Mouse (Mus musculus) right cerebral cortex, adult 2 months (tissue): ENCODE measurements around the gene Dnase2b.
A peak's percentile ranks its signal among the peaks of the same experiment; 100 is the strongest.

Experiments used
- DNase-seq, 2 experiments: peaks; one replicate each; pipeline ENCODE4 v3.0.0; 2021 to 2022; ENCODE audit warnings: low spot score in 2 of 2

Gene Dnase2b

DNA sequence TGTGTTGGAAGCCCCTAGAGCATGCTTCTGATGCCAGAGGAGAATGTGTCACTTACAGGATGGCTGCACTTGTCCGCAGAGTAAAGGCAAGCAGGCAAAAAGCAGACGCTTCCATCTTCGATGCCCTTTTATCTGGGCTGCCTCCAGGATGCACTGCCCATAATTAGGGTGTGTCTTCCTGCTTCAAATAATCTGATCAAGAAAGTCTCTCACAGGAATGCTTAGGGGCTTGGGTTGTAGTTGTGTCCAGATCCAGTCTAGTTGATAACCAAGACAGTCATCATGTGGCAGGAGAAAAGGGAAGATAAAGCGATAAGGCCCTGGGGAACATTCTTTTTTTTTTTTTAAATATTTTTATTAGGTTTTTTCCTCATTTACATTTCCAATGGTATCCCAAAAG is at the start of gene Dnase2b:
Dnase2b (minus strand) TSS at position 101 of the 400 bp plus-strand sequence.
- DNase-seq = no peak

GRCm38 (mm10) chr3:146661907-146662306 is 46.5 kb upstream of the Dnase2b start:
- DNase-seq = no peak

DNA sequence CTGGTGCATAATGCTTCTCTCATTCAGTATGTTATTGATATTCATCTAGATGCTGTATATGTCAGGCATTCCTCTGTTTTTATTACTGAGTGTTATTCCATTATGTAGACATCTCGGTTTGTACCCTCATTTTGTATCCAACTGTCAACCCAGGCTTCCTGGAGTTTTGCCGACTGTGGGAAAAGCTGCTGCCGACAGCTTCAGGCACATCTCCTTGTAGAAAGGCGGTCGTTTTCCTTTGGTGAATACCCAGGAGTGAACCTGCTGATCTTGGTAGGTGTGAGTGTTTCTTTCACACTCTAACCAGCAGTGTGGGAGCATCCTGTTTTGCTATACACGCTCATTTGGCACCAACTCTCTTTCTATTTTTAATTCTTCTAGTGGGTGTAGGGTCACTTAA is 45.6 kb upstream of the Dnase2b start:
- DNase-seq = peak; percentile 21 to 27

DNA sequence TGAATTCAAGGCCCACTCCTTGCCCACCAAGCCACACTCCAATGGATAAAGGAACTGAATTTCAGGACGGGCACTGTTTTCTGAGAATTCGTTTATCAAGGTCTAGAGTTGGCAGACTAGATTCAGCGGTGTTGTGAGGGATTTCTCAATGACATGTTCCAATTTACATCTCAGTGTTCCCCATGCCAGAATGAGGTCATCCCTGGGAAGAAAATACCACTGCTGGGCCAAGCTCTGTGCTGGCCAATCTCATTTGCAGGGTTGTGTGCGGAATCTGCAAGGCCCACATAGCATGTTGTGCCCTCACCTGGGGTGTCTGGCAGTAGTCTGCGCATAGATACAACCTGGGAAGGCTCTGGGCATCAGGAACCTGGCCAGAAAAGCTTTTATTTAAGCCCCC is 43.9 kb upstream of the Dnase2b start:
- DNase-seq = no peak

DNA sequence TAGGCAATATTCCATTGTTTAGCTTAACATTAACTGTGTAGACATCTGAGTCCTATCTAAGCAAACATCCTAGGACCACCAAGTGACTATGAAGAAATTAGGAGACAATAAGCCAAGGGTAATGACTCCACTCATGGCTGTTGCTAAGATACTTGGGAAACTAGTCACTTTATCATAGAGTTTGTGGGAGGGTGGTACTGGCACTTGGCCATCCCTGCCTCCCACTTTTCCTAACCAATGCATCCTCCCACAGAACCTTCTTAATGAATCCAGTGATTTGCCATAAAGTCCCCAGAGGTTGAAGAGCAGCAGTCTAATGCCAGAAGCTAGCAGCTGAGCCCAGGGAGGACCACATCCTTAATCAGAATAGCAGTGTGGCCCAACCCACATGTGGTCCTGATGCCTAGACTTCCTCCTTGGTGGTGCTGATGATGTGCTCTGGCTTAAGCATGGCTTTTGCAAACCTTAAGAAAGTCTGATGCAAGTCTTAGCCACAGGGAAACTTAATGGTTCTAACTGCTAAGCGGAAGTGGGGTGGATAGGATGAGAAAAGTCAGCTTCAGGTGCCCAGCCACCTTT is 42.8 kb upstream of the Dnase2b start:
- DNase-seq = no peak

DNA sequence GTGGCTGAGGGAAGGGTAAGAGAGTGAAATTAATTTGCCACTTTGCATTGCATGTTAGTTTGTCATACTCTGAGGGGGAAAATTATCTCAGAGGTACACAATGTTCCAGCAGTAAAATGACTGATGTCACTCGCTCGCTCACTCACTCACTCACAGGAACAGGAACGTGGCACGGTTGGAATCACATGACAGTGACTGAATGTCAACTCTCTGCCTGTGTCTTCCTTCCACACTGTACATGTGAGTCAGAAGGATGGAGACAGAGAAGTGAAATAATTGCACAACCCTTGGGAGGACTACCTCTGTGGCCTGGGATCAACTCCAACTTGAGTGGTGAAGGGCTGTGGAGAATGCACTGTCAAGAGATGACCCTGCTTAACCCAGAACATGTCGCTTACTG is 42.0 kb upstream of the Dnase2b start:
- DNase-seq = no peak

DNA sequence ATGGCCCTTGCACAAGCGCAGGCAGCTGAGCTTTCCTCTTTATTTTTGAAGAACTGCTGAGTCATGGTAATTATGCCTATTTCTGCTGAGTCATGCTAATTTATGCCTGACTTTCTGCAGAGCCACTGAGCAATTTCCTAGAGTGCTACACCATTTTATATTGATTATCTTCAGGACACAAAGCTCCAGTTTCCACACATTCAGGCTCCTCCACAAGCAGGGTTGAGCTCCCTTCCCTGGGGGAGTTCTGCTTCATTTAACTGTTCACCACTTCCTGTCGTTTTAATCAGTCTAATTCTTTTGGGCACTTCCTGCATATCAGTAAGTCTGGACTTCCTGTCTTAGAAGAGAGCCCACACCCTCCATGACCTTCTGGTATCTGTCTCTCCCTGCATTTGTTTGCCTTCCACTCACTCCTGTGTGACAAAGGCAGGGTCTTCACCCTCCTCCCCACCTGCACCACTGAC is 39.7 kb upstream of the Dnase2b start:
- no peak for DNase-seq

- no peak for DNase-seq
Observed at GRCm38 (mm10) chr3:146653692-146654091, 38.3 kb upstream of the Dnase2b start.

GRCm38 (mm10) chr3:146652431-146652830 is 37.0 kb upstream of the Dnase2b start:
- no peak for DNase-seq

- no peak for DNase-seq
Observed at GRCm38 (mm10) chr3:146651217-146651616, 35.8 kb upstream of the Dnase2b start, which contains the start of gene 4930503B20Rik. Gene 4930503B20Rik (minus strand): TSS chr3:146651317.

- DNase-seq = no peak
Observed at GRCm38 (mm10) chr3:146650716-146651115, 35.3 kb upstream of the Dnase2b start.

DNA sequence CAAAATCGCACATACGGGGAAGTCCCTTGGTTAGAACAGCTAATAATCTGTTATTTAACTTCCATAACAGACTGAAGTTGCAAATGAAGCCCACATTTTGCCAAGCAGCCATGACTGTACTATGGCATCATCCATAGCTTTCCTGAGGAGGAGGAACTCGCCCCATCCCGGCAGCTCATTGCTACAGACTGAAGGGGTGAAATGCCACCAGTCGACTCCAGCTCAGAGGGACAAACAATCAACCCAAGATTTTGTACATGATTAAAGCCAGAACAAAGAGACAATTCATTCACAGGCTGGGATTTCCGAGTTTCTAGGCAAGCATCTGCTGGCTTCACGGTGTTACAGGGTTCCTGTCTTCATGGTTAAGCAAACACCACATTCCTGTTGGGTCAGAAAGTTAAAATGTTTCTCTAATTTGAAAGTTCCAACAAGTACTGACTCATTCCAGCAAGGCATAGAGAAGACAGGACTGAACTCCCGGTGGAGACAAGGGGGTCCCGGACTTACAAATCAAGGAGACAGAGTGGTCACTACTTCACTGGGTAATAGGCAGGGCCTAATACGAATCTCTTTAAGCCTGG is 34.0 kb upstream of the Dnase2b start:
- DNase-seq = no peak

DNA sequence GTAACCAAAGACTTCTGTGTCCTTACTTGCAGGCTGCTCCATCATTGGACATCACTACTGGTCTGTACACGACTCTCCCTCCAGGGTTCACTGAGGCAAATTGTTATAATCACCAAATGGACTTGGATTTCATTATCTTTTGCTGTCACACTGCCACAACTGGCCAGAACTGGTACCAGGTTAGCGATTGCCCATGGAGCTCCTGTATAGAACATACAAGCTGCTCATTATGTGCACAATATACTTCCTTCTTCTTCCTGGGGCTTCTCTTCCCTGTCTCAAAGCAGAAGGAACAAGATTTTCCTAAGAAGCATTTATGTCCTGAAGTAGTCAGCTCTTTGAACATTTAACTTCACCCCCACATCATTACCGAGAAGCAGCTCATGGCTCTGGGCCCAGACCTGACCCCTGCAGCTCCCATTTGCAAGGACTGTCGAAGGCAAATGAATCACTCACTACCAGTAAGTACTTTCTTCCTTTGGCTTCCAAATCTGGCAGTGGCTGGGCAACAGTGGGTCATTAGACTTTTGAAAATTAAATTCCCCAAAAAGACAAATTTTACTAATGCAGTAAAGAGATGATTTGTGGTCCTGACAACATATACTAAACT is 26.5 kb upstream of the Dnase2b start:
- no peak for DNase-seq

DNA sequence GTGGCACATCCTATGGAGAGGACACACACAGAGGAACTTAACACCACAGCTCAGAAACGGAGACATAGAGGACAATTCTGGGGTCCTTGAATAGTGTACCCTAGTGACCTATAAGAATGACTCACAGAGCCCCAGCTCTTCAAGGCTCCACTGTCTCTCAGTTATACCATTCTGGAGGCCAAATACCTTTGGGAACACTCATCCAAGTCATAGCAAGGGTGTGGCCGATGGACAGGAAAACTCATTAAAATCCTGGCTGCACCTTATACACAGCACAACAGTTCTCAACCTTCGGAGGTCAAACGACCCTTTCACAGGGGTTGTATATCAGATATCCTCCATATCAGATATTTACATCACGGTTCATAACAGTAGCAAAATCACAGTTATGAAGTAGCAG is 17.1 kb upstream of the Dnase2b start:
- DNase-seq = no peak

DNA sequence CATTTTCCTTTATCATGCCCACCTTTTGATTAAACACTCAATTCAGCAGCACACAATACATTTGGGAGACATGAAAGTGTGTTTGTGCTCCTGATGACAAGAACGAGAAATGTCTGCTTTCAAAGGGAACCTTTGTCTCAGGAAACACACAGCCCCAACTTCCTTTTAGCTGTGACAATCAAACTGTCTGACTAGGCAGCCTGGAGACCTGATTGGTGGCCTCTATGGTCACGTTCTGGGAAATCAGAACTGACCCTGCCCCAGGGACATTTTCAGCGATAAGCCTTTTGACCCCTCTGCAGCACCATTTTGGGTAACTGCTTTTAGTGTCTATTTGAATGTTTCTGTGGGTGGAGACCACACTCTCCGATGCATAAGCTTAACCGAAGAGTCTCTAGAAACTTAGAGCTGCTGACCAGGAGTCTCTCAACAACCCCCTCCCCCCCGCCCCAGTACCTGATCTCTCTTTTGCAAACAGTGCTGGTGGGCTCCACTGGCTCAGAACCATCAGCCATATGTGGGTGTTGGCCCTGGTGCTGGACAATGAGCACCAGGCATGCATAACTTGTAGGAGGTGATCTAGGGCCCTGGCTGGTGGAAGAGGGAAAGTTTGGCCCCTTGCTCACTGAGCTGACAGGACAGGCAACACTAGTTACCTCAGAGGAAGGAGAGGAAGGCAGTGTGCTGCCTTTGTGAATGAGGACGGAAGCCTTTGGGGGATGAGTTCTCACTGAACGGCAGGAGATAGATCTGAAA is 13.0 kb upstream of the Dnase2b start:
- no peak for DNase-seq

- DNase-seq = peak in 1 of 2 experiments; percentile 36
Observed at GRCm38 (mm10) chr3:146625766-146626165, 10.4 kb upstream of the Dnase2b start.

DNA sequence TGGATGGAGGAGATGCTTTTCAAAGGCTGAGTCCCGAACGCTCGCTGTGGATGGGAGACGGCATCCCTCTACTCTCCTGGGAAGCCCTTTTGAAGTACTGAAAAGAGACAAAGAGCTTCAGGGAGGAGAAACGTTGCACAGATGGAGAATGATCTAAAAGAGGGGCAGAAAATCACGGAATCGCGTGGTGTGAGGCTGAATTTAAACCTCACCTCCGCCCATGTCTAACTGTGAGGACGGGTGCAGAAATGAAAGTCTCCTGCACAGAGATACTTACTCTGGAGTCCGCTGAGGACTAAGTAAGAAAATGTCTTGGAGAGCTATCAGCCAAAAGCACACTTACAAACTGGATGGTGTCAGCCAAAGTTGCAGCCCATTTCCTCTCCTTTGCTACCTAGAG is 6.6 kb upstream of the Dnase2b start:
- peak; percentile 53 to 58 for DNase-seq

GRCm38 (mm10) chr3:146620555-146621249 is 5.3 kb upstream of the Dnase2b start:
- DNase-seq = peak; percentile 83 to 88

DNA sequence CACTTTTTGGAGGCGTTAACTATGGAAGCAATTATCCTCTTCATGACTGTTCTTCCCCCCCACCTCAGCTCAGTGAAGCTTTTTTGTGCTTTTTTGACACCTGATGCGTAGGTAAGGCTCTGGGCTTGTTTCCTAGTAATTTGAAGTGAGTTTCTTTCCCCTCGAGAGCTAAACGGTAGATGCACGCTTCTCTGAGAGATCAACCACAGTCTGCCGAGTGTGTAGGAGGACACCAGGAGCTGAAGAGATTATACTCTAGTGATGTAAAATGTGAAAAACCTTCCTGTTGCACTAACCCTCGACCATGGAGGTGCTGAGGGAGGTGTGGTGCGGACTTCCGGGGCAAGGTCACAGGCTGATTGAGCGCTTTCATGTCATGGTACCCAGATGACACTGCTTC is 4.7 kb upstream of the Dnase2b start:
- peak; percentile 68 to 77 for DNase-seq

- no peak for DNase-seq
Observed at GRCm38 (mm10) chr3:146618357-146618756, 3.0 kb upstream of the Dnase2b start.

GRCm38 (mm10) chr3:146617946-146618345 is 2.5 kb upstream of the Dnase2b start:
- DNase-seq = no peak
